Mouse (Mus musculus) CH12.LX (cell line): ENCODE measurements around the gene Rap1b. TPM values are rescaled to one million over a fixed set of nuclear protein-coding genes. Genes with fewer than 3 reads are reported as not detected.

ENCODE experiments used
- DNase-seq: peaks from one replicate; pipeline ENCODE4 v3.0.0-alpha.2; 2013; ENCODE audit errors: extremely low read depth
- H3K27ac ChIP-seq: 2 replicates; pipeline ENCODE4 v1.5.1; 2012; ENCODE audit warnings: low read depth, mild to moderate bottlenecking, control low read depth, moderate library complexity; ENCODE audit not compliant: insufficient read depth
- H3K27me3 ChIP-seq: replicated peaks from 2 replicates; pipeline ENCODE3; 2012; ENCODE audit warnings: inconsistent platforms
- H3K36me3 ChIP-seq, 2 experiments: replicated peaks in 1 of 2; 2 replicates each; pipeline versions ENCODE3 to v1.6.1; 2012; ENCODE audit warnings: inconsistent platforms in 1 of 2, low read length in 1 of 2, mild to moderate bottlenecking in 1 of 2, mixed read lengths in 1 of 2, moderate library complexity in 1 of 2; ENCODE audit not compliant: control insufficient read depth in 1 of 2, insufficient read depth in 1 of 2
- H3K4me1 ChIP-seq, 2 experiments: 2 replicates each; pipeline ENCODE4 v1.6.1; 2012; ENCODE audit warnings: inconsistent platforms in 1 of 2, moderate library complexity in 1 of 2; ENCODE audit not compliant: insufficient read depth in 2 of 2, control insufficient read depth in 1 of 2
- H3K4me2 ChIP-seq: 2 replicates; pipeline ENCODE4 v1.6.1; 2012; ENCODE audit warnings: low read depth, mild to moderate bottlenecking, control low read depth; ENCODE audit not compliant: poor library complexity, insufficient read depth, severe bottlenecking
- H3K4me3 ChIP-seq, 3 experiments: fragments of 150-350 bp in 1 of 3; sonication (generic) in 1 of 3; replicated peaks in 1 of 3; 2 replicates each; pipeline versions ENCODE3 to v1.5.1; 2011 to 2012; ENCODE audit warnings: low read depth in 2 of 3, low read length in 2 of 3, mild to moderate bottlenecking in 2 of 3, moderate library complexity in 2 of 3, control low read depth in 1 of 3, improper control_type of control experiment in 1 of 3, inconsistent platforms in 1 of 3, mixed read lengths in 1 of 3; ENCODE audit not compliant: poor library complexity in 1 of 3
- H3K79me2 ChIP-seq: replicated peaks from 2 replicates; pipeline ENCODE4 v1.6.1; 2012; ENCODE audit warnings: mild to moderate bottlenecking, moderate library complexity; ENCODE audit not compliant: control insufficient read depth, poor library complexity, insufficient read depth, severe bottlenecking; ENCODE audit errors: extremely low read depth
- H3K9ac ChIP-seq: 2 replicates; pipeline ENCODE4 v1.6.1; 2012; ENCODE audit warnings: low read depth, mild to moderate bottlenecking, control low read depth, moderate library complexity; ENCODE audit not compliant: insufficient read depth
- H3K9me3 ChIP-seq: replicated peaks from 2 replicates; pipeline ENCODE3; 2012; ENCODE audit warnings: low read length, inconsistent platforms, mixed read lengths
- CTCF ChIP-seq, 2 experiments: IDR thresholded peaks in 1 of 2; conservative IDR thresholded peaks in 1 of 2; 2 replicates each; pipeline ENCODE4 v1.5.1; 2011 to 2012; ENCODE audit warnings: low read depth in 2 of 2, low read length in 2 of 2, improper control_type of control experiment in 1 of 2, inconsistent platforms in 1 of 2, mild to moderate bottlenecking in 1 of 2, moderate library complexity in 1 of 2
- E2F4 ChIP-seq: IDR thresholded peaks from 2 replicates; pipeline ENCODE4 v1.6.1; 2011; ENCODE audit warnings: low read depth, low read length, improper control_type of control experiment; ENCODE audit not compliant: insufficient replicate concordance
- ELF1 ChIP-seq: IDR thresholded peaks from 2 replicates; pipeline ENCODE4 v1.6.1; 2014; ENCODE audit warnings: low read depth, mild to moderate bottlenecking, inconsistent platforms, low read length, improper control_type of control experiment
- EP300 ChIP-seq: IDR thresholded peaks from 2 replicates; pipeline ENCODE4 v1.6.1; 2011; ENCODE audit warnings: low read length, improper control_type of control experiment
- ETS1 ChIP-seq: conservative IDR thresholded peaks from 2 replicates; pipeline ENCODE4 v1.6.1; 2012; ENCODE audit warnings: low read depth, mild to moderate bottlenecking, inconsistent platforms, low read length, improper control_type of control experiment, moderate library complexity
- GABPA ChIP-seq: IDR thresholded peaks from 2 replicates; pipeline ENCODE4 v1.6.1; 2012; ENCODE audit warnings: low read depth, low read length, improper control_type of control experiment, inconsistent platforms; ENCODE audit not compliant: insufficient replicate concordance
- HCFC1 ChIP-seq: IDR thresholded peaks from 2 replicates; pipeline ENCODE4 v1.6.1; 2012; ENCODE audit warnings: low read depth, mild to moderate bottlenecking, inconsistent platforms, low read length, improper control_type of control experiment
- IRF4 ChIP-seq: IDR thresholded peaks from 2 replicates; pipeline ENCODE4 v1.6.1; 2014; ENCODE audit warnings: low read depth, mild to moderate bottlenecking, inconsistent platforms, low read length, improper control_type of control experiment
- MAFK ChIP-seq: IDR thresholded peaks from 2 replicates; pipeline ENCODE4 v1.6.1; 2011; ENCODE audit warnings: low read length, improper control_type of control experiment; ENCODE audit not compliant: insufficient replicate concordance
- MXI1 ChIP-seq: IDR thresholded peaks from 2 replicates; pipeline ENCODE4 v1.6.1; 2011; ENCODE audit warnings: mild to moderate bottlenecking, low read depth, low read length, improper control_type of control experiment
- MYC ChIP-seq: IDR thresholded peaks from 2 replicates; pipeline ENCODE4 v1.6.1; 2011; ENCODE audit warnings: low read depth, mild to moderate bottlenecking, improper control_type of control experiment, low read length
- NELFE ChIP-seq: IDR thresholded peaks from 2 replicates; pipeline ENCODE4 v1.6.1; 2011; ENCODE audit warnings: low read depth, low read length, improper control_type of control experiment
- NRF1 ChIP-seq: IDR thresholded peaks from 2 replicates; pipeline ENCODE4 v1.6.1; 2014; ENCODE audit warnings: low read depth, mild to moderate bottlenecking, inconsistent platforms, low read length, improper control_type of control experiment, moderate library complexity
- PAX5 ChIP-seq: IDR thresholded peaks from 2 replicates; pipeline ENCODE4 v1.6.1; 2012; ENCODE audit warnings: low read length, inconsistent platforms, mixed read lengths
- POLR2A ChIP-seq: IDR thresholded peaks from 2 replicates; pipeline ENCODE4 v1.6.1; 2011; ENCODE audit warnings: low read depth, mild to moderate bottlenecking, improper control_type of control experiment, low read length
- RAD21 ChIP-seq: IDR thresholded peaks from 2 replicates; pipeline ENCODE4 v1.6.1; 2011; ENCODE audit warnings: low read depth, mild to moderate bottlenecking, low read length, improper control_type of control experiment, moderate library complexity
- RCOR1 ChIP-seq: conservative IDR thresholded peaks from 2 replicates; pipeline ENCODE4 v1.6.1; 2012; ENCODE audit warnings: low read depth, mild to moderate bottlenecking, inconsistent platforms, low read length, improper control_type of control experiment
- SIN3A ChIP-seq: IDR thresholded peaks from 2 replicates; pipeline ENCODE4 v1.6.1; 2012; ENCODE audit warnings: low read length, improper control_type of control experiment, inconsistent platforms
- SMC3 ChIP-seq: IDR thresholded peaks from 2 replicates; pipeline ENCODE4 v1.6.1; 2011; ENCODE audit warnings: low read depth, low read length, improper control_type of control experiment
- USF2 ChIP-seq: conservative IDR thresholded peaks from 2 replicates; pipeline ENCODE4 v1.6.1; 2011; ENCODE audit warnings: low read depth, low read length, improper control_type of control experiment
- ZKSCAN1 ChIP-seq: IDR thresholded peaks from 2 replicates; pipeline ENCODE4 v1.6.1; 2012; ENCODE audit warnings: low read depth, inconsistent platforms, low read length, improper control_type of control experiment, borderline replicate concordance
- ZMIZ1 ChIP-seq: IDR thresholded peaks from 2 replicates; pipeline ENCODE4 v1.6.1; 2012; ENCODE audit warnings: low read depth, mild to moderate bottlenecking, inconsistent platforms, low read length, improper control_type of control experiment
- ZNF384 ChIP-seq: IDR thresholded peaks from 2 replicates; pipeline ENCODE4 v1.6.1; 2012; ENCODE audit warnings: low read depth, low read length, improper control_type of control experiment, inconsistent platforms
- dilution Hi-C: fragments of 300-500 bp; cut with MboI; formaldehyde crosslinking; loops from 2 replicates; pipeline ENCODE4 v1.14.3; 2020; ENCODE audit warnings: low sequenced_read_pairs; ENCODE audit not compliant: extremely low pct_unique_long_range_greater_than_20kb, extremely low pct_ligation_motif_present
- in situ Hi-C: fragments of 300-500 bp; cut with MboI; formaldehyde crosslinking; loops from 3 replicates; pipeline ENCODE4 v1.14.3; 2019; ENCODE audit warnings: low sequenced_read_pairs, low pct_ligation_motif_present, low pct_unique_long_range_greater_than_20kb, mixed read lengths
- polyA plus RNA-seq: library from polyadenylated mRNA; unstranded; fragments of >175 nt; gene quantifications from 2 replicates; pipeline ENCODE4 v1.2.1, GENCODE M21; 2012; ENCODE audit warnings: low read depth; ENCODE audit not compliant: insufficient read length
- total RNA-seq, 2 experiments: library from RNA; depleted of rRNA; stranded (reverse); fragments of 300-350 nt in 1 of 2; fragments of >200 nt in 1 of 2; gene quantifications; 2 replicates each; pipeline ENCODE4 v1.2.3; 2012 to 2014

Rap1b gene
- total and polyA plus RNA-seq, 3 experiments, result 37.0 to 214 (median 205) TPM

DNA sequence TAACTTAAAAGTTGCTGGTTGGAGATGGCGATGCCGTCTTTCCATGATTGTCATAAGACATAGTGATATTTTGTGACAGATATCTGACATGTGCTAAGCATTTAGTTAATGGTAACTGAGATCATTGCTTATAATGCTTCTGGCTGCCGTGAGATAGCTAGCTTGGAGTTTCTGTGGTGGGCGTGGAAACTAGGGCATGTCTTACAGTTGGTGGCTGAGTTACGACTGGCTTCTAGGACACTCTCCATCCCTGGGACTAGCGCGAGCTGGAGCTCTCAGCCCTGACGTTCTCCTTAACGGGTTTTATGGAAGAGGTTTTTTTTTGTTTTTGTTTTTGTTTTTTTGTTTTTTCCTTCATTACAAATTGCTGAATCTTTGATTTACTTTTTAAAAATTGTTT is 32.8 kb upstream of the Rap1b start:
- TF ChIP-seq NRF1 (no peak), CTCF (conservative IDR thresholded peaks at IDR 0.05 in 1 of 2, IDR thresholded peaks at IDR 0.05 in 1 of 2; ENCODE audit: low read depth in 2 of 2, low read length in 2 of 2) (no peak), RCOR1 (no peak), MAFK (no peak), RAD21 (no peak), ZKSCAN1 (no peak), MXI1 (no peak), NELFE (no peak), MYC (no peak), SMC3 (no peak), HCFC1 (no peak), ZMIZ1 (no peak), EP300 (no peak), E2F4 (no peak), ZNF384 (no peak)
- TF ChIP-seq, all 38 proteins: peak for 0
- Histone ChIP-seq H3K27ac (no peak overlapping the region), H3K36me3 (no peaks in the 10 kb centered on the region), H3K9ac (no peak overlapping the region), H3K27me3 (no peaks in the 10 kb centered on the region), H3K9me3 (no peaks in the 10 kb centered on the region), H3K79me2 (no peaks in the 10 kb centered on the region), H3K4me2 (no peak overlapping the region), H3K4me1 (0 out of 4 replicates have a peak, but pooled peaks cover 0 to 3% of the 10 kb centered on the region in 2 experiments), H3K4me3 (no peak overlapping the region)
- DNase-seq, result no peak
- in situ Hi-C loops (no loop called here), dilution Hi-C loops (no loop called here)

GRCm38 (mm10) chr10:117876801-117877200 is 31.0 kb upstream of the Rap1b start:
- Histone ChIP-seq H3K9ac (no peak overlapping the region), H3K9me3 (no peaks in the 10 kb centered on the region), H3K79me2 (no peaks in the 10 kb centered on the region), H3K27ac (no peak overlapping the region), H3K4me2 (no peak overlapping the region), H3K4me1 (peaks cover 6 to 10% of the 10 kb centered on the region in 2 experiments; a peak in 3 of 4 replicates), H3K27me3 (no peaks in the 10 kb centered on the region), H3K4me3 (no peak overlapping the region), H3K36me3 (no peaks in the 10 kb centered on the region)
- TF ChIP-seq SMC3 (no peak), ZKSCAN1 (no peak), ETS1 (no peak), IRF4 (no peak), GABPA (no peak), POLR2A (no peak), HCFC1 (no peak), SIN3A (no peak), NELFE (no peak), USF2 (no peak), PAX5 (no peak), MAFK (no peak), ZNF384 (no peak), ELF1 (no peak), EP300 (no peak), E2F4 (no peak), MYC (no peak)
- dilution Hi-C loops, result no loop called here
- in situ Hi-C loops, result no loop called here
- DNase-seq, result no peak
